Mouse (Mus musculus): ENCODE measurements at regions not wholly inside any gene's neighbourhood (a gene's known extent, or its start where the extent isn't known, plus 50 kb on each side); places are given as distances from the start of the nearest gene placed in this dataset.

DNA sequence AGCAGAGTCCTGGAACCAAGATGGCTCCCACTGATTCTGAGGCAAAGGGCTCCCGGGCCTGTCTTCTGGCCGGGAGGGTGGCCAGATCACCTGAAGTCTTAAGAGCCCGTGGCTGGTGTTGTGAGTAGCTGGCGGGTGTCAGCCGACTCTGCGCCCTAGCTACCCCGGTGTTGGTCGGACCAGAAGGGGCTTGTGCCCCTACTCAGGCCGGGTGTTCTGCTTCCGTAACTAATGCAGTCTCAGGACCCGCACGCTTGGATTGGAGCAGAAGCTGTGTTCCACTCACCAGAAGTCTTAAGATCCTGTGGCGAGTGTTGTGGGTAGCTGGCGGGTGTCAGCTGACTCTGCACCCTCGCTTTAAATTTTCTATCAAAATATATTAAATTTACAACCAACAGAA is 1285.3 kb upstream of the Cdh9 start:
- no peak for DNase-seq (ENCODE audit: low read depth)

DNA sequence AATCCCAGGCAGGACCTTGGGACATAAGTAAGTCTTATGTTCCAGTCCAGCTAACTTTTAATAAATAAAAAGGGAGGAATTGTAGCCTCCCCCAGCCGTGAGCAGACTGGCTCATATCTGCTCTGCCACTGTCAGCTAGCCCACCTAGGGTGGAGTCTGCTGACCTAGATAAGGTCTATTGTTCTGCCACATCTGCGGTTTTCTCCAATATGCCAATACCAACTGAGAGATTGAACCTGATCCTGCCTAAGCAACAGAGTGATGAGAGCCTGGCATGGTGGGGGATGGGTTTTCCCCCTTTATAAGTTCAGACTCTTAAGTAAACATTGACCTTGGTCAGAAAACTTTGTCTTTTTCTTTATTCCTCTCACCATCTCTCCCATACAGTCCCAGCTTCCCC is 1250.9 kb upstream of the Cdh9 start:
- no peak for DNase-seq (ENCODE audit: low read depth)

DNA sequence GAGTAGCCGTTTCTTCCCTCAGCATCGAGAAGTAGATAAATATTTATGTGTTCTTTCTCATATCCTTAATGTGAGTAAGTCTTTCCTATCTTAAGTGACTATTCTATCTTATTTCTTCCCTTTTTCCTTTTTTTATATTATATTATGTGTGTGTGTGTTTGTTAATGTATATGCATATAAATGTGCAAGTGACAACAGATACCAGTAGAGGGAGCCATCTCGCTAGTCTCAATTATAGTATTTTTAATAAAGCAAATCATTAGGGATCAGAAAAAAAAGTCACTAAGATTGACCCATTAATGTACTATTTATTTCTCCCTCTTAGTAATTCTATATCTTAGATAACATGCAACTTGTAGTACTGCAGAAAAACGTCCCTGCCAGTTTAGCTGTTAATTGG is 1228.3 kb upstream of the Cdh9 start:
- DNase-seq (ENCODE audit: low read depth): no peak

DNA sequence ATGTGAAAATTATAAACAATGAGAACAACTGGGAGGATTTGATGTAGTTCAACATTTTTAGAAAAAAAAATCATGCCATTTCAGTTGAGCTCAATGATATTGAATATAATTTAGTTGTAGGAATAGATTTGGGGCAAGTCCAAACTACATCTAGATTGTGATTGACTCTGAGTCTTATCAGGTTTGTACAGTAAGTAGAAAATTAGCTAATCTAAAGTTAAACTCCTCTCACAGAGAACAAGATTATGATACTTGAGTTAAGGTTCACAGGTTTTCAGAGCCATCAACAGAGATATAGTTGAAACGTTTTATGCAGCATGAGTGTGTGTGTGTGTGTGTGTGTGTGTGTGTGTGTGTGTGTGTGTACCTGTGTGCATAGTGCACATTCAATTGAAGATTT is 1189.6 kb upstream of the Cdh9 start:
- DNase-seq (ENCODE audit: low read depth): no peak

DNA sequence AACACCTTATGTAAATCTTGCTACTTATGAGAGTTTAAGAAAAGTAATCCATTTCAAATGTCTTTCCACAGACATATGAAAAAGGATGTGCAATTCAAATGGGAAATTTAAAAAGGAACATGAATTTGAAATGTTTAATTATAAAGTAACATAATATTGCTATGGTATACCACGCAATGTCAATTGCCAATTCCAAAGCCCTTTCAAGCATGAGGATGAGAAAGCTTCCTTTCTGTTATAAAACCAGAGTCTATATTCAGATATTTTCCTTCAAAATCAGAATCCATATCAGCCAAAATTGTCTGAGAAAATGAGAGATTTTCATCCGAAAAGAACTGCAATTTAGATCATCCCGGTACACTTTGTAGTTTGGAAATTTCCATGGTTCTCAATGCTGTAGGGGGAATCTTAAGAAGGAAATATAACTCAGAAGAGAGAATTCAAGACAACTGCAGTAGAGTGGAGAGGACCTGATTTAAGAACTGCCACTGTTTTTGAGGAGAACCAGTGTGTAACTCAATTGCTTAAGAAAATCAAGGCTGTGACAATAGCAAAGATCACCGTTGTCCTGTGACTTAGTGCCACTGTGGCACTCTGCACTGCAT is 1169.3 kb upstream of the Cdh9 start:
- DNase-seq (ENCODE audit: low read depth): no peak

DNA sequence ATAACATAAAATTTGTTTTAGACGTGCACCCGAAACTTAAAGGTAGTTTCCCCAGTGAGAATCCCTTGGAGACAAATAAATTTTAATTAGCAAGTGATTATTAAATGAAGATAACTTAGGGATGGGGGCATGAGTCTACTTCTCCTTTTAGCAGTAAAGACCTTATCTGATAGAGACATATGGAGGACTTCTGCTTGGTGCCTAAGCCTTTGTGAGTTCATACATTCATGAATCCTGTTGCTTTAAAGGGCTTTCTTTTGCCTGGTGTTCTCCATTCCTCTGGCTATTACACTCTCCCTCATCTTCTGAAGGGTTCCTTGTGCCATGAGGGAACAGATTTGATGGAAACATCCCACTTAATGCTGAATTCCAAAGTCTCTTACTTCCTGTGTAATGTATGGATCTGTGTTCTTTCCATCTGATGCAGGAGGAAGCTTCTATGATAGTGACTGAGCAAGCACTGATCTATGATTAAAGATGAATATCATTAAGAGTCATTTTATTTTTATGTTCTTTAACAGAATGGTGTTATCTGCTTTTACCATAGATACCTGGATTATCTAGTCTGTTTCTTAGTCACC is 1146.2 kb upstream of the Cdh9 start:
- no peak for DNase-seq (ENCODE audit: low read depth)

DNA sequence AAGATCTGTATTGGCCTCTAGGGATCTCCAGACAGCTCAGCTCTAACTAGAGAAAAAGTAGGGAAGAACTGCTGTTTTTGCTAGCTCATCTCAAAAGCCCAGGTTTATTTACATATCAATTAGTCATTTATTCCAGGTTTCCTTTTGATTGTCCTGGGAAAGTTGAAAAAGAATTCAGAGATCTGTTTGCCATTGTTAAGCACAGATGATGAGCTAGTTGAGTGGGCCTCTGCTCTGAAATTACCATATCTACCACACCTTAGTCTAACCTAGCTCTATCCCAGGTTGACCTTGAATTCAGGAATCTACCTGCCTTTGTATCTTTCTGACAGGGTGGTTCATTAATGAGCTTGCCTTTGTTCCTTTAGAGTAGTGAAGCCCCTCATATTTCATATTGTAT is 1110.6 kb upstream of the Cdh9 start:
- DNase-seq (ENCODE audit: low read depth): no peak

DNA sequence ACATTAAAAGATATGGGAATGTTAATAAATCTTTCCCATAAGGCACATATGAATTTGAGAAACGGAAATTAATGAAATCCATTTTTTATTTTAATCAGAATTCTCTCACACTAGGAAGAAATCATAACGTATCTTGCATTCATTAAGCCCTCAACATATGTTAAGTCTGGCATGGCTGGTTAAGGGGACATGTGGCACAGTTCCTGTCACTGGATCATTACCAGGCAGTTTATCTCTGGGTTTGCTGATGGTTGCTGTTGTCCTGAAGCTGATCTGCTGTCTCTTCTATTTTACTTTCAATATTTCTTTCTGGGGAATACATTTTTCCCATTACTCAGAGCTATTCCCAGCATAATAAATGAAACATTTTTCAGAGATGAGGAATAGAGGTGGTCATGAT is 1099.3 kb upstream of the Cdh9 start:
- no peak for DNase-seq (ENCODE audit: low read depth)

DNA sequence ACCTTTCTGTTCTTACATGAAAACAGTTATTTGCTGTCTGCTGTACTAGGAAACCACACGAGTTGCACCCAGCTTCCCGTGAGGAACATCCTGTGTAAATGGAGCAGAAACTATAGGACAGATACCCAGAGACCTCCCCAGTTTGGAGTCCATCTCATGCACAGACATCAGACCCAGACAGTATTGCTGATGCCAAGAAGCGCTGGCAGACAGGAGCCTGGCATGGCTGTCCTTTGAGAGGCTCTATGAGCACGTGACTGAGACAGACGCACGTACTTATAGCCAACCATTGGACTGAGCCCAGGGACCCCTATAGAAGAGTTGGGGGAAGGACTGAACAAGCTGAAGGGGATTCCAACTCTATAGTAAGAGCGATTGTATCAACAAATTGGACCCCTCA is 1098.3 kb upstream of the Cdh9 start:
- no peak for DNase-seq (ENCODE audit: low read depth)

DNA sequence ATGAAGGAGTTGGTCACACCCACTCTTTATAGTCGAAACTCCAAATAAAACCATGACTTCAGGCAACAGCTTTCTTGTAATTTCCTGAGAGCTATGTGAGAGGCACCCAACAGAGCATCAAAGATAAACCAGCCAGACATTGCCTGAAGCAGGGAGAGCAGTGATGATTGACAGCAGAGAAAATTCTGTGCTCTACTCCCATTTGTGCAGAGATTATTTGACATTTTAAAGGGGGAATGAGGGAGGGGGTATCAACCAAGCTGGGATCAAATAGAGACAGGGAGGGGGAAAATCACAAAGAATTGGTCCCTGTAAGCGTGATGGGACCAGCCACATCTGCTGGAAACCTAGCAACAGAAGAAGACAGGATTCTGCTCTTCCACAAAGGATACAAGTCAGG is 1091.4 kb upstream of the Cdh9 start:
- no peak for DNase-seq (ENCODE audit: low read depth)

DNA sequence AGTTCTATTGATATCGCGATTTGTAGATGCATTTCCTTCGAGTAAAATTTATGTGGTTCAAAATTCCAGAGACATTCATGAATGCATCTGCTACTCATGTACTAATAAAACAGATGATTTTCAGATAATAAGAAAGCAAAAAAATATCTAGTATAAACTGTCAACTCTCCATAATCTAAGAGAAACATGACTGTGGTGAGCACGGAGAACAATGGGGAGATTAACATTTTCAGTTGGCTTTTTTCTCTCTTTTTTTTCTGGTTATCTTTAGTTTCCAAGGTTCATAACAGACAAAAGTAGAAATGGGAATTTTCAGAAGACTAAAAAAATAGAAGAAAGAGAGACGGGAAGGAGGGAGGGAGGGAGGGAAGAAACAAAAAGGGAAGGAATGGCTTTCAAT is 1079.8 kb upstream of the Cdh9 start:
- no peak for DNase-seq (ENCODE audit: low read depth)

DNA sequence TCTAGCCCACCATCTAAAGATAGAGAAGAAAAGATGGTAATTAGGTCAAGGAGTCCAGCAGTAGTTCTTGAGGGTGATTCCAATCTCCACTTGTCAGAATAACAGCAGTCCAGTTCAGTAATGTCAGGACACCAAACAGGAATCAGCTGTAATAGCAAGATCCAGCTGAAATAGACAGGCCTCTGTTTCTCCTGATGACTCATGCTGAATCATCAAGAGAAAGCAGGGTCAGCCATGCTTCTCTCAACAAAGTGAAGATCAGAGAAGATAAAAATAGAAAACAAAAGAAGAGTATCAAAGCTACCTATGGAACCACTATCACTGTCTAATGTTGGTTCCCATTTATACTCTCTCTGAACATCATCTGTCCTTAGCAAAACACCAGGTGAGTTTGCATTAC is 1061.8 kb upstream of the Cdh9 start:
- no peak for DNase-seq (ENCODE audit: low read depth)

DNA sequence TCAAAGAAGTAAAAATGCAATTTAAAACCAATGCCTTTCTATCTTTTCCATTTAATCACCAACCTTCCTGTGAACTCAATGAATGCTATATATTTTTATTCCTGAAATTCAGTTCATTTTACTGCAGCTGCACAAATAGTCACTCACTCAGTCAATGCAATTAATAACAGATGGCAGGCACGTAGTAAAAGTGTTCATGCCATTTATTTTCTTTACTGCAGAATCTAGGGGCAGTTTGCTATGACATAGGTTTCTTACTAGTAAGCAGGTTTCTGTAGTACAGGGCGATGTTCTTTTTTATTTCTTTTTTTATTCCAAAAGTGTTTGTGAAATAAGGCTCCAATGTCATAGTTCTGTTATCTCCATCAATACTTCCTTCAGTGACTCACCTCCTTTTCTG is 1035.8 kb upstream of the Cdh9 start:
- no peak for DNase-seq (ENCODE audit: low read depth)

DNA sequence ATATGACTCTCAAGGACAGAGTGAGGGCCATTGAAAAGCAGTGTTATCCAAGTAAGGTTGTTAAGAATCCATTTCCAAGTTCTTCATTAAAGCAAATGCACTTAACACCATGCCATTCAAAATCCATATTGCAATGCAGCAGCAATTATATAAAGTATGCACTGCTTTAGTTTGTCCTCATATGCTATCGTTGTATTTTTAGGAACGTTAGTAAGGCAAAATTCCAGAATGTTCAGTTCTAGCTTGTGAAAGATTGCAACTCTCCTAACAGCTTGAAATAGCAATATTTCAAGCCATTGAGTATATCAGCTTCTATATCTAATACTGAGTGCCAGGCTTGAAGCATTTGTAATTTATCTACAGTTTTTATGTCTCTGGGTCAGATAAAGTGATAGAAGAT is 1011.9 kb upstream of the Cdh9 start:
- no peak for DNase-seq (ENCODE audit: low read depth)

DNA sequence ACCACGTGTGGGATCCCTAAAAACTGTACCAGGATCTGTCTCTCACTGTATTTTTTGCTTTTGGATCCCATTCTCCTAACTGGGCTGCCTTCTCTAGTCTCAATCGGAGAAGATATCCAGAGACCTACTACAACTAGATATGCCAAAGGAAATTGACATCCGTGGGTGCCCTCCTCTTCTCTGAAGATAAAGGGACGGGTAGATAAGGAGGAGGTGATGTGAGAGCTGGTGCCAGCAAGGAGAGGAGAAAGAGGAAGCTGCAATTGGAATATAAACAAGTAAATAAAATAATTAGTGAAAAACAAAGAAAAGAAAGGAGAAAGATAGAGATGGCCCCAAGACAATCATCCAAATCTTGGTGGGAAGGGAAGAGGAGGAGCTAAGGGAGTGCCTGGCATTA is 986.6 kb upstream of the Cdh9 start:
- DNase-seq (ENCODE audit: low read depth): no peak

DNA sequence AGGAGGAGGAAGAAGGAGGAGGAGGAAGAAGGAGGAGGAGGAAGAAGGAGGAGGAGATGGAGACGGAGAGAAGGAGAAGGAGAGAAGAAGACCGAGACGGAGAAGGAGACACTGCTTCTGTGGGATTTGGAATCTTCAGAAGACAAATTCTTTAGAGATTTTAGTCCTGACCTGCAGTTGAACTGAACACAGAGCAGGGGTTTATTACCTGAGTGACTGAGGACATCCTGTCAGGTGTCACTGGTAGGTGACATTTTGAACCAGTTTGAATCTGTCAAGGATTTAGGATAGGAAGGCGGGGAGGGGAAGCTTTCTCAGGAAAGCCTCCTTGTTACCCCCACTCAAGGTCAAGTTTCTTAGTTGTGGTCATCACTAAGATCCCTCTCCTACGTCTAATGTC is 985.5 kb upstream of the Cdh9 start:
- DNase-seq (ENCODE audit: low read depth): peak; percentile 1
